8 mouse cellular contexts compared by ENCODE assay signal in genomic region chr8:77473373-77473772, GRCm38 (mm10). TPM values are rescaled to one million over a fixed set of nuclear protein-coding genes. Genes with fewer than 3 reads are reported as not detected.
DNase-seq lines count a peak whose midpoint lies in the region; ATAC-seq and TF ChIP-seq lines count a peak whose summit lies in the region.

No protein-coding gene starts in this region.

- 74% methylated on average over 6 of the region's 6 CpGs for WGBS in forebrain, embryonic 10.5 days
- 80% methylated on average over 6 of the region's 6 CpGs for WGBS in forebrain, embryonic 11.5 days
- 50% methylated on average over 6 of the region's 6 CpGs for WGBS in kidney, adult 2 months
- WGBS in thymus, adult 2 months, result 93% methylated on average over 6 of the region's 6 CpGs

- H3K4me2 ChIP-seq in forebrain, embryonic 11.5 days (ENCODE audit: low read depth, low read length, severe bottlenecking), result no peak overlapping the region

- TF ChIP-seq POLR2A in brain, embryonic 14.5 days (IDR thresholded peaks at IDR 0.05; ENCODE audit: borderline replicate concordance, extremely low read depth, insufficient read depth, insufficient read length, poor library complexity, severe bottlenecking), result no peak
- TF ChIP-seq POLR2A in kidney, adult 2 months (IDR thresholded peaks at IDR 0.05; ENCODE audit: low read depth, low read length), result no peak
- no peak for TF ChIP-seq POLR2A in thymus, adult 2 months (IDR thresholded peaks at IDR 0.05; ENCODE audit: control insufficient read depth, extremely low read depth, insufficient read depth, low read length, poor library complexity)

- intact Hi-C loops in gastrocnemius, postnatal 14 days (cut with DNase I; ENCODE audit: low total_unique reads), result no loop called here

- no peaks in the 10 kb centered on the region for H3K36me3 ChIP-seq in forebrain, embryonic 10.5 days (replicated peaks)
- no peaks in the 10 kb centered on the region for H3K36me3 ChIP-seq in forebrain, embryonic 11.5 days (ENCODE audit: control insufficient read depth, insufficient read depth, low read length)
- H3K36me3 ChIP-seq in kidney, adult 2 months (ENCODE audit: control insufficient read depth, insufficient read depth, low read length), result no peaks in the 10 kb centered on the region
- H3K36me3 ChIP-seq in thymus, adult 2 months (ENCODE audit: control insufficient read depth, insufficient read depth, low read length), result no peaks in the 10 kb centered on the region

- H3K9ac ChIP-seq in forebrain, embryonic 11.5 days (ENCODE audit: low read length), result no peak overlapping the region

- no peak for TF ChIP-seq CTCF in brain, embryonic 14.5 days (IDR thresholded peaks at IDR 0.05; ENCODE audit: borderline replicate concordance, extremely low read depth, insufficient read depth, insufficient read length)
- no peak for TF ChIP-seq CTCF in kidney, adult 2 months (conservative IDR thresholded peaks at IDR 0.05; ENCODE audit: insufficient read depth, insufficient read length, low read depth, low read length)
- TF ChIP-seq CTCF in thymus, adult 2 months (IDR thresholded peaks at IDR 0.05; ENCODE audit: borderline replicate concordance, control insufficient read depth, extremely low read depth, insufficient read depth, low read length, poor library complexity), result no peak

- no peak overlapping the region for H3K4me3 ChIP-seq in forebrain, embryonic 10.5 days
- H3K4me3 ChIP-seq in forebrain, embryonic 11.5 days (ENCODE audit: low read depth, low read length), result no peak overlapping the region
- no peak overlapping the region for H3K4me3 ChIP-seq in kidney, adult 2 months (ENCODE audit: insufficient read depth, low read depth, low read length)
- no peak overlapping the region for H3K4me3 ChIP-seq in thymus, adult 2 months (ENCODE audit: control insufficient read depth, insufficient read depth, low read length)

- no peak for DNase-seq in forebrain, embryonic 10.5 days (ENCODE audit: extremely low spot score, low spot score)
- DNase-seq in forebrain, embryonic 11.5 days (ENCODE audit: low spot score), result no peak
- peak; percentile 62 for DNase-seq in brain, embryonic 14.5 days (ENCODE audit: low read depth)
- DNase-seq in gastrocnemius, postnatal 14 days, result peak; percentile 61
- DNase-seq in kidney, adult 2 months, result peak; percentile 75
- peak; percentile 79 for DNase-seq in ovary, postnatal 36 days (ENCODE audit: low spot score)
- no peak for DNase-seq in thymus, adult 2 months
- DNase-seq in left cerebral cortex, adult 18-20 months (ENCODE audit: low spot score in 2 of 2), result no peak

- ATAC-seq in forebrain, embryonic 11.5 days (replicated peaks; ENCODE audit: low FRiP score), result no peak

- peaks cover 15% of the 10 kb centered on the region for H3K4me1 ChIP-seq in forebrain, embryonic 10.5 days
- no peaks in the 10 kb centered on the region for H3K4me1 ChIP-seq in forebrain, embryonic 11.5 days (replicated peaks; ENCODE audit: control insufficient read depth, insufficient read depth, low read length)
- H3K4me1 ChIP-seq in kidney, adult 2 months (ENCODE audit: control insufficient read depth, insufficient read depth, low read length), result peaks cover 11% of the 10 kb centered on the region
- no peaks in the 10 kb centered on the region for H3K4me1 ChIP-seq in thymus, adult 2 months (replicated peaks; ENCODE audit: control insufficient read depth, insufficient read depth, low read length)

- 0 out of 2 replicates have a peak overlapping the region, but pooled peaks have one; percentile 3 for H3K27ac ChIP-seq in forebrain, embryonic 10.5 days
- no peak overlapping the region for H3K27ac ChIP-seq in forebrain, embryonic 11.5 days (ENCODE audit: low read depth, low read length)
- no peak overlapping the region for H3K27ac ChIP-seq in kidney, adult 2 months (ENCODE audit: insufficient read depth, low read depth, low read length)
- no peak overlapping the region for H3K27ac ChIP-seq in thymus, adult 2 months (ENCODE audit: control insufficient read depth, insufficient read depth, low read length)

- H3K9me3 ChIP-seq in forebrain, embryonic 10.5 days, result no peaks in the 10 kb centered on the region
- no peaks in the 10 kb centered on the region for H3K9me3 ChIP-seq in forebrain, embryonic 11.5 days (ENCODE audit: control insufficient read depth, low read length)

- no peaks in the 10 kb centered on the region for H3K27me3 ChIP-seq in forebrain, embryonic 10.5 days (ENCODE audit: poor library complexity, severe bottlenecking)
- no peaks in the 10 kb centered on the region for H3K27me3 ChIP-seq in forebrain, embryonic 11.5 days (ENCODE audit: control insufficient read depth, insufficient read depth, low read length)
- no peaks in the 10 kb centered on the region for H3K27me3 ChIP-seq in kidney, adult 2 months (replicated peaks; ENCODE audit: control insufficient read depth, insufficient read depth, low read length)
- H3K27me3 ChIP-seq in thymus, adult 2 months (ENCODE audit: control insufficient read depth, insufficient read depth, low read length), result no peaks in the 10 kb centered on the region

RNA-seq across cellular contexts. Expression of gene Arhgap10, which starts 44.4 kb away (rescaled TPM):
- 20.9 and 21.0 TPM in 2 replicates for polyA plus RNA-seq in forebrain, embryonic 10.5 days (2016; fragmentation: Nextera tagmentation; extraction: Ambion mirVana)
- 12.2 and 15.4 TPM in 2 replicates for polyA plus RNA-seq in forebrain, embryonic 11.5 days (2014; fragmentation: Nextera tagmentation; extraction: Ambion mirVana)
- polyA plus RNA-seq in brain, embryonic 14.5 days (2012; rRNA removed), result 4.1 and 5.0 TPM in 2 replicates
- 10 to 100 TPM; 43.3 to 50.0 TPM for total RNA-seq in gastrocnemius, postnatal 14 days (2021)
- 26.9 and 28.0 TPM in 2 replicates for polyA plus RNA-seq in kidney, adult 2 months (2012; rRNA removed)
- polyA plus RNA-seq in thymus, adult 2 months (2012; rRNA removed), result 12.9 and 13.2 TPM in 2 replicates
- 10 to 100 TPM; 40.4 to 44.0 TPM for total RNA-seq in left cerebral cortex, adult 18-20 months (2021)

Comparison
In these comparisons a context has a peak if more than half of its experiments do, and no peak if none do; other contexts are left out.
1. DNase-seq: peak in brain, embryonic 14.5 days (single experiment), gastrocnemius, postnatal 14 days (single experiment), kidney, adult 2 months (single experiment) and ovary, postnatal 36 days (single experiment); none in forebrain, embryonic 10.5 days (single experiment), forebrain, embryonic 11.5 days (single experiment), thymus, adult 2 months (single experiment) and left cerebral cortex, adult 18-20 months (0 of 2).